Mouse (Mus musculus) CD4-positive, CD25-positive, alpha-beta regulatory T cell (primary cell): ENCODE results near the gene Cdc34b. TPM values are rescaled to one million over a fixed set of nuclear protein-coding genes. Genes with fewer than 3 reads are reported as not detected.

Source experiments
- polyA plus RNA-seq: library from polyadenylated mRNA; unstranded; fragments of 100-300 nt; shearing (Covaris generic); gene quantifications from one replicate; pipeline ENCODE4 v1.2.1, GENCODE M21; 2017

Cdc34b gene
- polyA plus RNA-seq, result 0.23 TPM

GRCm38 (mm10) chr11:94741732-94742272 is at the start of gene Cdc34b:
Gene Cdc34b, plus strand, starts transcription at chr11:94741782.

GRCm38 (mm10) chr11:94704472-94704871 is 37.1 kb upstream of the Cdc34b start, which contains the start of gene Gm11541:
Gene Gm11541, minus strand, starts transcription at chr11:94704499.

GRCm38 (mm10) chr11:94782603-94783002 is 41.0 kb downstream of the Cdc34b start, which contains the start of gene Tmem92:
Gene Tmem92, minus strand, starts transcription at chr11:94782703.

Other genes with a start within 250 kb of the Cdc34b start
- not detected for gene Epn3, start 241.8 kb upstream of the Cdc34b start, polyA plus RNA-seq
- gene Mycbpap, start 220.0 kb upstream of the Cdc34b start, polyA plus RNA-seq, result not detected
- 4.3 TPM for gene Rsad1, start 192.5 kb upstream of the Cdc34b start, polyA plus RNA-seq
- gene Chad, start 176.7 kb upstream of the Cdc34b start, polyA plus RNA-seq, result 0.20 TPM
- gene Acsf2, start 139.9 kb upstream of the Cdc34b start, polyA plus RNA-seq, result 6.1 TPM
- gene Lrrc59, start 112.0 kb upstream of the Cdc34b start, polyA plus RNA-seq, result 60.2 TPM
- 59.5 TPM for gene Mrpl27, start 88.0 kb upstream of the Cdc34b start, polyA plus RNA-seq
- gene Eme1, start 87.8 kb upstream of the Cdc34b start, polyA plus RNA-seq, result 1.7 TPM
- 44.2 TPM for gene Xylt2, start 64.3 kb upstream of the Cdc34b start, polyA plus RNA-seq
- not detected for gene Gm11541, start 37.3 kb upstream of the Cdc34b start, polyA plus RNA-seq
- 0.08 TPM for gene Tmem92, start 40.9 kb downstream of the Cdc34b start, polyA plus RNA-seq
- 0.18 TPM for gene Col1a1, start 194.4 kb downstream of the Cdc34b start, polyA plus RNA-seq
- gene Hils1, start 225.8 kb downstream of the Cdc34b start, polyA plus RNA-seq, result not detected
- not detected for gene Sgca, start 234.5 kb downstream of the Cdc34b start, polyA plus RNA-seq
- gene Ppp1r9b, start 249.3 kb downstream of the Cdc34b start, polyA plus RNA-seq, result 22.4 TPM